Mouse (Mus musculus) forelimb bud, embryonic 11.5 days (tissue): ENCODE data around the gene Plpp7.
A peak's percentile ranks its signal among the peaks of the same experiment; 100 is the strongest.

Source experiments
- DNase-seq: peaks from one replicate; pipeline ENCODE4 v3.0.0-alpha.2; 2012; ENCODE audit warnings: low read depth, low spot score

Plpp7 gene

DNA sequence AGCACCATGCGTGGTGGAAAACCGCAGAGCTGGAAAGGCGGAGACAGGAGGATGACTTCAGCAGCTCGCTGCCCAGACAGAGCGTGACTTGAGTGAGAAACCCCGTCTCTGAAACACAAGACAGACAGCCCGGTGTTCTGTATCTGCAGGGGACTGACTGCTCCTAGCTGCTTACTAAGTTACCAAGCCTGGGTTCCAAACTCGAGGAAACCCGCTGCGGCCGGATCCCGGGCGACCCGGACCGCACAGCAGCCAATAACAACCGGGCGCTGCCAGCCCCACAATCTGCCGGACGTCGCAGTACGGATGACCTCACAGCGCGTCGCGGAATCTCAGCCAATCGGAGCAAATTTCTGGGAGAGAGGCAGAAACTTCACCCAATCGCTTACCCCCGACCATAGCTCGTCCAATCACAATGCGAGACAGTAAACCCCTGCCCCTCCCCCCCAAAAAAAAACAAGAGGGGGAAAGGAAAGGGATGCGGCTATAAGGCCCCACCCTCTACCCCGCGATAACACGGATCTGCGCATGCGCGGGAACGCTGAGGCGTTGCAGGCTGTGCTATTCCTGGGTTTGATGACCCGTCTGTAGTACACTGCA is 42.4 kb downstream of the Plpp7 start:
- peak; percentile 100 for DNase-seq

DNA sequence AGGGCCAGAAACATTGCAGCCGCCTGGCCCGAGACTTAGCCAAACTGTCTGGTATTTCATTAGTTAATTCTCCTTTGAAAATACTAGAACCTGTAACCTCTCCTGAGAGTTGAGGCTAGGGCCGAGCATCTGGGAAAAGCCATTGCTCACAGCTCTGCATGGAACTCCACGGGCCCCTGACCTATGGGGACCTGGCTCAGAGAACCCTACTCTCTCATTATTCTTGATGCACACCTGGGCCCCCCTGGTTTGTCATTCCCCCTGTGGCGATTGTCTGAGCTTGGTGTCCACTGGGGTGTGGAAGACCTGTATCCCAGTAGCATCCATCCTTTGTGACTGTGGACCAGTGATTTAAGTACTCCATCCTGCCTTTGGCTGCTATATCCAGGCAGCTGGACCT is 44.0 kb downstream of the Plpp7 start:
- no peak for DNase-seq

DNA sequence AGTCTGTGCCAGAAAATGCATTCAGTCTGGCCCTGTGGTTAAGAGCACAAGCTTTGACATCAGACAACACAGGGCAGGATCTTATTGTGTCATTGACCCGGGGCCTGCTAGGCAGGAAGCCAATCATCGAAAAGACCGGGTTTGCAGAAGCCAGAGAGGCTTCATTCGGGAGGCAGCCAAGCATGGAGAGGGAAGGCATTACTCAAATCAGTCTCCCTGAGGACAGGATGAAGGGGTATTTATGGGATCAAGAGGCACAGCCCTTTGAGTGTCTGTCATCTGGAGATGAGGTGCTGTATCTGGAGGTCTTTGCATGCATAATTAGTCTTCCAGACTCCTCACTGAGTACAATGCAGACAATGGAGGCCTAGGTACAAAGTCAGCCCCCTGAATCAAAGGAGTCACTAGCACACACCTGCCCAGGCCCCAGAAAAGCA is 45.2 kb downstream of the Plpp7 start:
- DNase-seq: no peak

DNA sequence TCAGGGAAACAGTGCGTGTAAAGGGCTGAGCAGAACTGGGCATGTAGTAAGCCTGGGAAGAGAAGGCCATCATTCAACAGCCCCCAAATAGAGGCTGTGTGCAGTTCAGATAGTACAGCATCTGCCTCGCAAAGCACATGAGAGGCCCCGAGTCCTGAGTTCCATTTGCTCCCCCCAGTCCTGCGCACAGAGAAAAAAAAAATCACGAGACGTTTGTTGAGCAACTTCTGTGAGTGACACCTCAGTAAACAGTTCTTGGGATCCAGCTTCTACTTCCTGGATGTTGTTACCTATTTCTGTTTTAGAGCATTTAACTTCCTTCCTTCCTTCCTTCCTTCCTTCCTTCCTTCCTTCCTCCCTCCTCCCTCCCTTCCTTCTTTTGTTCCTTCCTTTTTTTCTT is 46.3 kb downstream of the Plpp7 start:
- no peak for DNase-seq

DNA sequence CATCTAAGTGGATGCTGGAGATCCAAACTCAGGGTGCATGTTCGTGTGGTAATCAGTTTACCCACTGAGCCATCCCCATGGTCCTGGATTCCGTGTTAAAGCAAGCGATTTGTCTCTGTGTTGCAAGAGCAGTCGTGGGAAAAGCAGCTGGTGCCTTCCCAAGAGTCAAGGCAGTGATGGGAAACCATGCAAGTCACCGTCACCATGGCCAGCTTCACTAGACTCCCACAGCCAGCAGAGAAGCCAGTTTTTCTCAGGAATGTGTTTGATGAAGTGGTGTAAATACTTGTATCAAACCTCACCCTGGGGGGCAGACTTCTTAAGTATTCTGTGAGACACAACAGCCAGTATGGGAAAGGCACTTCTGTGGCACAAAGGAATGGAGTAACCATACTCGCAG is 47.0 kb downstream of the Plpp7 start:
- no peak for DNase-seq

DNA sequence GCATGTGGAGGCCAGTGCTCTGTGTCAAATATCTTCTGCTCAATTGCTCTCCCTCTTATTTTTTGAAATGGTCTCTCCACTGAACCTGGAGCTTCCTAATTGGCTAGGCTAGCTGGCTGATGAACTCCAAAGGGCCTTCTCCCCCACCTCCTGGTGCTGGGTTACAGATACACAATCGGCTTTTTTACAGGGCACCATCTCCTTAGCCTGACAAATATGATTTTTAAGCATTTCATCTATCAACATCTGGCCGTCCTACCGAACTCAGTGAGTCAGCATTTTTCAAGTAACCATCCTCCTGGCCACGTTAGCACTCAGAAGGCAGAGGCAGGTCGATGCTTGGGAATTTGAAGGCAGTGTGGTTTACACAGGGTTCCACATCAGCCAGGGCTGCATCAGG is 49.3 kb downstream of the Plpp7 start:
- DNase-seq: no peak

DNA sequence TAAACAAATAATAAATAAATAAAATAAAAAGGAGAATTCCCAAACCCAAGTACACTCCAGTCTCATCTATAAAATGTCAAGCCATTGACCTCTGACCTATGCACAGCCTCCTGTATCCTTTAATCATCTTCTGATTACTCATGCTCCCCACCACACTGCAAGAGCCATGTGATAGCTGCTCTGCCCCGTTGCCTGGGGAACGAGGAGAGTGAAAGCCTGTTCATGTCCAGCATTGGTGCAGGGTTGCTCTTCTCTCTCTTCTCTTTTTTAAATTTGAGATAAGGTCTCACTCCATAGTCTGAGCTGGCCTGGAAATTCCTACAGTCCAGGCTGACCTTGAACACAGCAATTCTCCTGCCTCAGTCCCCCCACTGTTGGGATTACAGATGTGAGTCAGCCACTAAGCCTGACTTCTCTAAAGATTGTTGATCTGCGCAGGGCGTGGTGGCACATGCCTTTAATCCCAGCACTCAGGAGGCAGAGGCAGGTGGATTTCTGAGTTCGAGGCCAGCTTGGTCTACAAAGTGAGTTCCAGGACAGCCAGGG is 51.4 kb downstream of the Plpp7 start:
- DNase-seq: no peak

DNA sequence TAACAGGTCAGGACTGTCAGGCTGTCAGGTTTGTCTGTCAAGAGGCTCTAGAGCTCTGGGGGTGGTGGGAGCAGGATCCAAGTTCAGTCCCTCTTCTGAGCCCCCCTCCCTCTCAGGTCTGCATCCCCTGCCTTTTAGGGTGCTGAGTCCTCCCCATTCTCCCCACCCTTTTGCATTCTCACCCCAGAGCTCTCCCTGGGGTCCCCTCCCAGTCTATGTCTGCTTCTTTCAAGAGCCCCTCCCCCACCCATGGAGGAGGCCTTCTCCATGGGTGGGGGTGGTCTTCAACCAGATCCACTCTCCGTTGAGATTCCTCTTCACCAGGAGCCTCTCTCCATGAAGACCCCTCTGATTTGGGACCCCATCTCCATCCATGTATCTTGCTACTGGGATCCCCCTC is 54.8 kb downstream of the Plpp7 start:
- DNase-seq: no peak

DNA sequence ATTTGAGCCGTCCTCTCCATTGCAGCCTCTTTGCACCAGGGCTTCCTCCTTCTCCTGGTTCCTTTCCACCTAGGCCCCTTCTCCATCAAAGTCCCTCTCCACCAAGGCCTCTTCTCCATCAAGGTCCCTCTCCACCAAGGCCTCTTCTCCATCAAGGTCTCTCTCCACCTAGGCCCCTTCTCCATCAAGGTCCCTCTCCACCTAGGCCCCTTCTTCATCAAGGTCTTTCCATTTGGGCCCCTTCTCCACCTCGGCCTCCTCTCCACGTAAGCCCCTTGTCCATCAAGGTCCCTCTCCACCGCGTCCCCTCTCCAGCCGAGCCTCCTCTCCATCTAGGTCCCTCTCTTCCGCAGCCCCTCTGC is 55.2 kb downstream of the Plpp7 start:
- DNase-seq: no peak

DNA sequence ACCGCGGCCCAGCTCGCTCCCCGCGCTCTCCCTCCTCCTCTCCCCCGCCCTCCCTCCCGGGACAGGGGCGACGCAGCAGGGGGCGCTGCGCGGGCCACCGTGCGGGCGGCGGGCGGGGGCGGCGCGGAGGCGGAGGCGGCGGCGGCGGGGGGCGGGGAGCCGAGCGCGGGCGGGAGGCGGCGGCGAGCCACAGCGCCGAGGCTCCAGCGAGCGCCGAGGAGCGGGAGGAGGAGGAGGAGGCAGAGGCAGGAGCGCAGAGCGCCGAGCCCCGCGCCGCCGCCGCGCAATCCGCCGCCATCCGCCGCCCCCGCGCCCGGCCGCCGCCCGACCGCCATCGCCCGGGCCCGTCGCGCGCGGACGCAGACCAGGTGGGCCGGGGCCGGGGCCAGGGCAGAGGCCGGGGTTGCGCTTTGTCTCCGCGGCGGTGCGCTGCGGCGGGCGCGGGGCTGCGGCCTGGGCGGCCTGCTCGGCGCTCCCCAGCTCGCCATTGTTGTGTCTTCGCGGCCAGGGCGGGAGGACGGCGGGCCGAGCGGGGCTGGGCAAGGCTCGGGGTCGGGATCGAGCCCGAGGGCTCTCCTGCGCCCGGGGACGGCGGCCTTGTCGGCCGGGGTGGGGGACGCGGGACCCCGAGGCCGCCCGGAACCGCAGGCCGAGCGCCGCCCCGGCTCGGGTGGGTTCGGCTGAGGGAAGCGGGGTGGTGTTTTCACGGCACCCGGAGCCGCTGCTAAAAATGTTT is 55.8 kb downstream of the Plpp7 start, which contains the start of gene Prrc2b:
Gene Prrc2b (plus strand): TSS at position 159 of the 736 bp plus-strand sequence.
- no peak for DNase-seq

DNA sequence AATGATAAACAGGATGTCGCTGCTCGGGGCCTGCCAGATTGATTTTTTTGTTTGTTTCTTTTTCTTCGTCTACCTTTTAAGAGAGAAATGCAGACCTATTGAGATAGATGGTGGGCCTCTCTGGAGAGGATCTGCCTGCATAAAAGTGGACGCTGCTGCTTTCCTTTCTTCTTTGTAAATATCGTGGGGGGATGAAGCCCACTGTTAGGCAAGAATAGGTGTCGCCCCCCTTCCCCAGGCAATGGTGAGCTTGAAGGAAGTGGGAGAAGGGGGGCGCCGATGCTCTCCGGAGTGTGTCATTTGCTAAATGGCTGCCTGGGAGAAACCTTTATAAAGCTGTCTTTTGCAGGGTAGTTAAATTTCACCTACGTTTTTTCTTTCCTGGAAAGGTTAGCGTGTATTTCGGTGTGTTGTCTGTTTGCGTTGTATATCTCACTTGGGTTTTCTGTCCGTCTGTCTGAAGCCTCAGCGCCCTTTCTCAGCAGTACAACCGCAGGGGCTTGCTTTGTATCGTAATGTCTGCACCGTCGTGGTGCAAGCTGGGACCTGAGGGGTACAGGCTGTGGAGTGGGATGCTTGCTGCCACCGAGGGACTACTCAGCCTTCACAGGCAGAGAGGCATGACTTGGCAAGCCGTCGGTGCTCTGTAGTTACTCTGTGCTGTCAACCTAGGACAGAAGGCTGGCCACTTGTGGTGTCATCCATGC is 56.5 kb downstream of the Plpp7 start:
- no peak for DNase-seq

DNA sequence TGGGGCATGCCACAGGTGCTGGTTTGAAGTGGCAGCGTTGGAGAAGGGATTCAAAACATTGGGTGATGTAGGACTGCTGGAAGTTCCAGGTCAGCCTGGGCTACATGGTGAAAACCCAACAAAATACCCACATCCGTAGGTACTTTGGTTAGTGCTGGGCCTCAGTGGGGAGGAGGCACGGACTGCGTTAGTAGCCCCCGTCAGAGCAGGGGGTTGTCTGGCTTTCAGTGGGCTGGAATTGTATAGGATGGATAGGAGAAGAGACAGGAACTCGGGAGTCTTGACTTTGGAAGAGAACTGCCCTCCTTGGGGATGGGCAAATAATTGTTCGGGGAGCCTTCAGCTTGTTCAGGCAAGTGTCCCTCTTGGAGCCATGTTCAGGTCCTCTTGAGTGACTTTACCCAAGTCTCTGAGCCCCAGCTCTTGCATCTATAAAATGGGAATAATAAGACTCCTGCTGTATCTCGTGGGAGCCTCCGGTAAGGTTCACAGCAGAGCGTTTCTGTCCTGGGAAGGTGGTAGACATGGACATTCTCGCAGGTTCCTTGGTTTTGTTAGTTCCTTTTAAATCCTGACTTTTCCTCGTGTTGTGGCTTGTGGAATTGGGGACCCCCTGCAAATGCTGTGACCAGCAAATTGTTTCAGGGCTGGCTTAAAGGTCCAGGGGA is 57.2 kb downstream of the Plpp7 start:
- no peak for DNase-seq

DNA sequence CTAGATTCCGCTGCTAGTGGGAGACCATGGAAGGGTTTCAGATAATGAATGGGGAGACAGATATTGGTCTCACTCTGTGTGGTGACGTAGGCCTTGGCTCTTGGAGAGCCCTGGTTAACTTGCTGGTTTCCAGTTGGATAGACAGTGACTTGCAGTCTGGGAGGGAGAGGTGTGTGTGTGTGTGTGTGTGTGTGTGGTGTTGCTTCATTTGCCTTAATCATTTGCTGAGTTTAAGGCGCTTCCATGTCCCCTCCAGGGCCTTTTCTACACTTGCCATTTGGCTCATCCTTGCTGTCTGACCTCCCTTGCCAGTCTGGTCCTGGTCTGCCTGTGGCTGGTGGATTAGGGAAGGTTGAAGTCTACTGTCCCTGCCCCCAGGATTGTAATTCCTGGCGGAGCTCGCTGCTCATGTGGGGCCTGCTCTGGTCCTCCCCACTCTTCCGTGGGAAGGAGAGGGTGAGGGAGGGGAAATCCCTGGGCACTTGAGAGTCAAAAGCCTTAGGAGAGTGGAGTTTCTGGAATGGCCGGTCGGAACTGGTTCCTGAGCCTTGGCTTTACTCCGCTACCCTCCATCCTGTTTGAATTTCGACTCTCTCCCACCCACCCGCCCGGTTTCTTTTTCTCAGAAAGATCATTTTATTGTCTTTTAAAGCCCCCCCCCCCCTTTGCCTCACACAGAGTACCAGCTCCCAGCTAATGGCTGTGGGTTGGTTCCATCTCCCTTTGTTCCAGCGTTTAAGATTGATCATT is 57.9 kb downstream of the Plpp7 start:
- DNase-seq: no peak

DNA sequence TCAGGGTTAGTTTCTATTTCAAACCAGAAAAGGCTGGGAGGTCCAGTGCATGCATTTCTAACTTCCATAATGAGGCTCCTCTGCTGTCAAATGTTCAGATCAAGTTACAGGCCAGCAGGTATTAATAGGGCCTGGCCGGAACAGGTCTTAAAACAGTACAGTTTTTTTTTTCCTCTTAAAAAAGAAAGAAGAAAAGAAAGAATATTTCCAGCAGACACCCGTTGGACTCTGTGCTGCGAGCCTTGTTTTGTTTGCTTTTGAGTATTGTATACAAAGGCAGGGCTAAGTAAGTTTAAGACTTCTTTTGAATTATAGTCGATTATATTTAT is 58.4 kb downstream of the Plpp7 start:
- no peak for DNase-seq

DNA sequence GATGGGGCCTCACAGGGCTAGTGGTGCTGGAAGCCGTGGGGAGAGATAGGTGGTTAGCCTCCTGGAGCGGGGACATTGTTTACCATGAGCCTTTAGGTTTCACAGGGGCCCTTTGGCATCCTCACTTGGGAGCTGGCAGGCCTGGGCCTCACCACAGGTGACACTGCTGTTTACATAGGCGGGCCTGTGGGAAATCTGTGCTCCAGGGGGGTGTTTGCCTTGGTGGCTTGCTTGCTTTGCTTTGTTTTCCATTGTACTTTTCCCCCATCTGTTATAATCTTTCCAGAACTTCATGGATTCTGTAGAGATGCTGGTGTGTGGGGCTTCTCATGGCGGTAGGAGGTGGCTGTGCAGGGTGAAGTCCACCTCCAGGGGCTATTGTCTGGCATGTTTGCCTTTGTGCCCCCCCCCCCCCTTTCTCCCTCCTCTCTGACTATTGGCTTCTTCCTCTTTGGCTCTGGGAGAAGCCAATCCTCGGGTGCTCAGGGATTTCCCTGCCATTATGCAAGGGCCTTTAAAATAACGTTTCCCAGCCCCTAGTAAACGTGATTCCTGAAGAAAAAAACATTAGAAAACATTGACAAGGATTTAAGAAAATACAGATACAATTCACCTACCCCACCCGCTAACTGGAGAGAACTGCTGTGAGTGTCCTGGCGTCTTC is 59.1 kb downstream of the Plpp7 start:
- DNase-seq: no peak

DNA sequence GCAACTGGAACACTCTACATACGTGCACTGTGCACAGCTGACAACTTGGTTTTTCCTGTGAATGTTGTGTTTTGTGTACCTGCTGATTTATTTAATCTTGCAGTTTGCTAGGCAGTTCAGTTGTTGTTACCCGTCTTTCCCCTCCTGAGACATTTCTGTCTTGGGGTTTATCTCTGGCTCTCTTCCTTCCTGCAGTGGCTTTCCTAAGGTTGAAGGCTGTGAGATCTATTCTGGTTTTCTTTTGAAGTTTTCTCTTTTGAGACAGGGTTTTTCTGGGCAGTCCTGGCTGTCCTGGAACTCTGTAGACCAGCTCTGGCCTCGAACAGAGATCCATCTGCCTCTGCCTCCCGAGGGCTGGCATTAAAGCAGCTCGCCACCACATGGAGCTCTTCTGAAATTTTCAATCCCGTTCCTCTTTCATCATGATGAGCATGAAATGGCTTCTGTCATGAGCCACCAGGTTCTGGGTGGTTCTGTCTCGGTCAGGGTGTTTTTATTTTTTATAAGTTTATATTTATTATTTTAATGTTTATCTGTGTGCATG is 59.7 kb downstream of the Plpp7 start:
- no peak for DNase-seq

DNA sequence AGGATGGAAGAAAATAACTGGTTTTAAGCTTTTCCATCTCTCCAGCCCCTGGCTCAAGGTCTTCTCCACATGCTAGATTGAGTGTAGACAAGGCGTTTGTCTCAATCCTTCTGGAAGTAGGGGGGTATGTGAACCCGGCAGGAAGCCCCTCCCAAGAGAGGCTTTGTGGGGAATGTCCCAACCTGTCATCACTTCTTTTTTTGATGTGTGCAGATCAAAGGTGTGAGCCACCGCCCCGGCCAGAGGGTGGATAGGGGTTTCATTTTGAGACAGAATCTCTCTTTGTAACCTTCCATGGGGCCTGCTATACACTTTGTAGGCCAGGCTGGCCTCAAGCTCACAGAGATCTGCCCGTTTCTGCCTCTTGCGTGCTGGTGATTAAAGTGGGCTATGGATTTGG is 60.3 kb downstream of the Plpp7 start:
- DNase-seq: no peak

DNA sequence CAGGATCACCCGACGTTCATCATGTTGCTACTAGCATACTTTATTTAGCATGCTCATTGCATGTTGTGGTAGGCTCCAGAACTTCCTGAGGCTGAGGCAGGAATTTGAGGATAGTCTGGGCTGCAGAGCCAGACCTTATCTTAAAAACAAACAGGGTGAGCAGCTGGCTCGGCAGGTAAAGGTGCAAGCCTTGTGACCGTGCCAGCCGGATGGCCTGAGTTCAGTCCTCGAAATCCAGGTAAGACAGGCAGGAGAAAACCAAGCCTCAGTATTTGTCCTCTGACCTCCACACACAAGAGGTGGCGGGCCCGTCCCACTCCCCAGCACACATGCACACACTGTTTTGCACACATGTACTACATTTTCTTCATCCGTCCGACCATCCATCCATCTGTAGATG is 61.3 kb downstream of the Plpp7 start:
- DNase-seq: no peak

DNA sequence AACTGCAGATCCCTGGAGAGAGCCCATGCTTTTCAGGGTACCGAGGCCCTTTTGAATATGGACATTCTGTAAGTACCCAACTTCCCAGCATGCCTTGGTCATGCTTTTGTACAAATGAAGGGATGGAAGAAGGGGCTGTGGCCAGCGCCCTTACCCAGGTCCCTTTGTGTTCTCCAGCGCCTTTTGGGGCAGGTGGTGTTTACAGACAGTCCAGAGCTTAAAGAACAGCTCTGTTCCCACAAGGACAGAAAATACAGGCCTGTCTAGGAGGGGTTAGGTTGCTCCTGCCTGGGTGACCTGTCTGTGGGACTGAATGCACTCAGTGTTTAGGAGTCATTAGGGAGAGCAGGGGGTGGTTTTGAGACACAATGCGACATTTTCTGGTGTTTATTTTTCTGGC is 62.0 kb downstream of the Plpp7 start:
- no peak for DNase-seq

DNA sequence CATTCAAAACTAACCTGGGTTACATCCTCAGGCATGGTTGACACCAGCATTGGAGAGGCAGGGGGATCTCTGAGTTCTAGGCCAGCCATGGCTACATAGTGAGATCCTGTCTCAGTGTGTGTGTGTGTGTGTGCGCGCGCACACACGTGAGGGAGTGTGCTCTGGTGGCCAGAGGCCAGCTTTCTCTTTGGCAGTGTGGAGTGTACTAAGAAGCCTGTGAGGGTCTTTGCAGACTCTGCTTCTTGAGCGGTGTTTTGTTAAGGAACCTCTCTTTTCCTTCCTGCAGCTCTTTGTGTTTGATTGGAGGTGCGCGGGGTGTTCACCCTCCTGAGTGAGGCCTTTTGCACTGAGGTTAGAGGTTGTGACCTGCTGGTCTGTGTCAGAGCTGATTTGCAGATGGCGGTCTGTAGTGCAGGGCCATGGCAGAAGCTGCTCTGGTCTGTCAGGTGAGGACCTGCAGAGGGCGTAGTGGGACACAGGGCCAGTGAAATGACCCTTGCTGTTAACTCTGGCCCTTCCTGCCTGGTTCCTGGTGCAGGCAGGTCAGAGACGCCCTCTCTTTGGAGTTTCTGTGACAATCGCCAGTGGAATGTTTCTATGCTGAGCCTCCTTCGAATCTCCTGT is 63.4 kb downstream of the Plpp7 start:
- no peak for DNase-seq
